Mouse (Mus musculus) limb, embryonic 14.5 days (tissue): Measurements from ENCODE around the gene Sod3. TPM values are rescaled to one million over a fixed set of nuclear protein-coding genes. Genes with fewer than 3 reads are reported as not detected.

Experiments used
- ATAC-seq: fragments of 200-750 bp; cut with Nextera tagmentation; 2 replicates; pipeline ENCODE4 v1.8.0; 2017; ENCODE audit warnings: low read depth, moderate number of reproducible peaks, moderate TSS enrichment; ENCODE audit not compliant: low FRiP score
- DNase-seq: peaks from one replicate; pipeline ENCODE4 v3.0.0-alpha.2; 2015; ENCODE audit warnings: low spot score
- H3K27ac ChIP-seq: fragments of 300-500 bp; sonication (generic); replicated peaks from 2 replicates; pipeline ENCODE4 v1.5.1; 2014; ENCODE audit warnings: low read depth, mild to moderate bottlenecking, low read length, moderate library complexity, mixed read lengths
- H3K27me3 ChIP-seq: fragments of 300-500 bp; sonication (generic); 2 replicates; pipeline ENCODE4 v1.6.1; 2014; ENCODE audit warnings: low read length, mixed read lengths; ENCODE audit not compliant: control insufficient read depth, insufficient read depth
- H3K36me3 ChIP-seq: fragments of 300-500 bp; sonication (generic); 2 replicates; pipeline ENCODE4 v1.6.1; 2014; ENCODE audit warnings: mild to moderate bottlenecking, low read length, moderate library complexity, mixed read lengths; ENCODE audit not compliant: control insufficient read depth, insufficient read depth
- H3K4me1 ChIP-seq: fragments of 300-500 bp; sonication (generic); 2 replicates; pipeline ENCODE4 v1.6.1; 2014; ENCODE audit warnings: antibody characterized with exemption, low read length, mixed read lengths; ENCODE audit not compliant: control insufficient read depth, insufficient read depth
- H3K4me2 ChIP-seq: fragments of 300-500 bp; sonication (generic); replicated peaks from 2 replicates; pipeline ENCODE4 v1.6.1; 2014; ENCODE audit warnings: low read depth, mild to moderate bottlenecking, low read length, moderate library complexity; ENCODE audit not compliant: severe bottlenecking
- H3K4me3 ChIP-seq: fragments of 300-500 bp; sonication (generic); replicated peaks from 2 replicates; pipeline ENCODE4 v1.5.1; 2014; ENCODE audit warnings: low read length
- H3K9ac ChIP-seq: fragments of 300-500 bp; sonication (generic); 2 replicates; pipeline ENCODE4 v1.6.1; 2014; ENCODE audit warnings: mild to moderate bottlenecking, low read depth, low read length, moderate library complexity; ENCODE audit not compliant: severe bottlenecking
- H3K9me3 ChIP-seq: fragments of 300-500 bp; sonication (generic); 2 replicates; pipeline ENCODE4 v1.6.1; 2016; ENCODE audit warnings: low read length; ENCODE audit not compliant: control insufficient read depth
- POLR2A ChIP-seq: fragments of 200-500 bp; IDR thresholded peaks from 2 replicates; pipeline ENCODE4 v1.8.0; 2012; ENCODE audit warnings: inconsistent platforms, mild to moderate bottlenecking, moderate library complexity, borderline replicate concordance; ENCODE audit not compliant: insufficient read depth, insufficient read length; ENCODE audit errors: extremely low read depth
- WGBS: fragments of 180-500 bp; shearing (Covaris S2); extraction: QIAGEN DNeasy Blood & Tissue Kit; methylation state at CpG from one replicate; pipeline ENCODE4 v1.1.7; 2014; 5-methylcytosine and 5-hydroxymethylcytosine counted together
- polyA plus RNA-seq, 2 experiments: library from polyadenylated mRNA; depleted of rRNA in 1 of 2; stranded (reverse) in 1 of 2; unstranded in 1 of 2; fragments of >200 nt; fragmentation: Nextera tagmentation in 1 of 2; extraction: Ambion mirVana in 1 of 2; gene quantifications; 2 replicates each; pipeline versions ENCODE4 v1.2.1 to v1.2.3; 2012 to 2014

Gene Sod3
- polyA plus RNA-seq (2012; rRNA removed) (0.98 and 1.1 TPM in 2 replicates), polyA plus RNA-seq (2014; fragmentation: Nextera tagmentation; extraction: Ambion mirVana) (0.75 and 1.1 TPM in 2 replicates)

- no peaks in the 10 kb centered on the region for H3K36me3 ChIP-seq
- H3K27ac ChIP-seq: no peak within 1 kb of the TSS
- H3K4me3 ChIP-seq: no peak within 1 kb of the TSS
- TF ChIP-seq POLR2A: no peak
- no peak within 1 kb of the TSS for H3K4me2 ChIP-seq
- H3K9ac ChIP-seq: no peak within 1 kb of the TSS
- 24% methylated on average over 11 of the region's 11 CpGs for WGBS
- no peak for DNase-seq
- H3K9me3 ChIP-seq: no peaks in the 10 kb centered on the region
- H3K4me1 ChIP-seq: no peaks in the 10 kb centered on the region
- 0 out of 2 replicates have a peak, but pooled peaks cover 1% of the 10 kb centered on the region for H3K27me3 ChIP-seq
- no peak for ATAC-seq
Observed at GRCm38 (mm10) chr5:52363468-52364150, at the start of gene Sod3. TSS of gene Sod3 (plus strand) at chr5:52363791.

GRCm38 (mm10) chr5:52316926-52317325 lies 46.7 kb upstream of the Sod3 start:
- Histone ChIP-seq H3K36me3 (no peaks in the 10 kb centered on the region), H3K9ac (no peak overlapping the region), H3K9me3 (no peaks in the 10 kb centered on the region), H3K4me1 (no peaks in the 10 kb centered on the region), H3K4me2 (no peak overlapping the region), H3K27me3 (no peaks in the 10 kb centered on the region), H3K27ac (no peak overlapping the region), H3K4me3 (no peak overlapping the region)
- no peak for ATAC-seq
- DNase-seq: no peak
- TF ChIP-seq POLR2A: no peak
- WGBS: 81% methylated on average over 7 of the region's 7 CpGs

GRCm38 (mm10) chr5:52319499-52319898 lies 44.1 kb upstream of the Sod3 start:
- 45% methylated on average over 8 of the region's 8 CpGs for WGBS
- no peak overlapping the region for H3K4me2 ChIP-seq
- H3K27ac ChIP-seq: no peak overlapping the region
- H3K4me1 ChIP-seq: no peaks in the 10 kb centered on the region
- H3K4me3 ChIP-seq: no peak overlapping the region
- no peaks in the 10 kb centered on the region for H3K27me3 ChIP-seq
- no peak overlapping the region for H3K9ac ChIP-seq
- no peak for TF ChIP-seq POLR2A
- H3K9me3 ChIP-seq: no peaks in the 10 kb centered on the region
- DNase-seq: no peak
- no peak for ATAC-seq
- H3K36me3 ChIP-seq: no peaks in the 10 kb centered on the region

- ATAC-seq (0 out of 2 replicates have a peak, but pooled peaks have one; percentile 15), DNase-seq (no peak)
- Histone ChIP-seq H3K27ac (no peak overlapping the region), H3K4me2 (no peak overlapping the region), H3K4me1 (no peaks in the 10 kb centered on the region), H3K27me3 (no peaks in the 10 kb centered on the region), H3K4me3 (no peak overlapping the region), H3K9me3 (no peaks in the 10 kb centered on the region), H3K9ac (no peak overlapping the region), H3K36me3 (no peaks in the 10 kb centered on the region)
- no peak for TF ChIP-seq POLR2A
- WGBS: 34% methylated on average over 8 of the region's 8 CpGs
Observed at GRCm38 (mm10) chr5:52332120-52332519, 31.5 kb upstream of the Sod3 start.

GRCm38 (mm10) chr5:52335590-52335989 lies 28.0 kb upstream of the Sod3 start:
- Histone ChIP-seq H3K9me3 (no peaks in the 10 kb centered on the region), H3K36me3 (no peaks in the 10 kb centered on the region), H3K4me2 (no peak overlapping the region), H3K27me3 (no peaks in the 10 kb centered on the region), H3K4me1 (no peaks in the 10 kb centered on the region), H3K9ac (no peak overlapping the region), H3K4me3 (no peak overlapping the region), H3K27ac (no peak overlapping the region)
- WGBS: 67% methylated on average over 3 of the region's 3 CpGs
- TF ChIP-seq POLR2A: no peak
- DNase-seq (no peak), ATAC-seq (no peak)
